ENCODE assay signal across 8 mouse cellular contexts in genomic region chr9:32519101-32520051, GRCm38 (mm10). TPM values are rescaled to one million over a fixed set of nuclear protein-coding genes. Genes with fewer than 3 reads are reported as not detected.
A peak's percentile ranks its signal among the peaks of the same experiment; 100 is the strongest.
DNase-seq lines count a peak whose midpoint lies in the region; ATAC-seq lines count a peak whose summit lies in the region.

No protein-coding gene starts in this region.

- H3K4me2 ChIP-seq in limb, embryonic 13.5 days (replicated peaks), result peak overlapping the region; percentile 36

- WGBS in limb, embryonic 13.5 days, result 51% methylated on average over 22 of the region's 22 CpGs

- H3K27me3 ChIP-seq in limb, embryonic 13.5 days, result no peaks in the 10 kb centered on the region

- peak overlapping the region; percentile 36; the same call in 1 of the 2 replicates for H3K9ac ChIP-seq in limb, embryonic 13.5 days

- no peaks in the 10 kb centered on the region for H3K36me3 ChIP-seq in limb, embryonic 13.5 days

- ATAC-seq in limb, embryonic 13.5 days (ENCODE audit: low FRiP score, low read depth), result peak; percentile 26; the same call in 1 of the 2 replicates

- H3K4me3 ChIP-seq in limb, embryonic 13.5 days, result no peak overlapping the region

- H3K27ac ChIP-seq in limb, embryonic 13.5 days, result peak overlapping the region; percentile 74

- peaks cover 66% of the 10 kb centered on the region for H3K4me1 ChIP-seq in limb, embryonic 13.5 days

- DNase-seq in embryo, embryonic 11 days, result peak; percentile 38
- no peak for DNase-seq in embryo, embryonic 9.5 days (ENCODE audit: extremely low spot score)
- DNase-seq in thymus, postnatal 14 days, result peak; percentile 20
- no peak for DNase-seq in thymus, postnatal 36 days
- no peak for DNase-seq in urinary bladder, adult 18-20 months (ENCODE audit: low spot score in 2 of 2)
- no peak for DNase-seq in left cerebral cortex, adult 9 months (ENCODE audit: low spot score in 2 of 2)
- no peak for DNase-seq in adrenal gland, postnatal 10 days

- no peaks in the 10 kb centered on the region for H3K9me3 ChIP-seq in limb, embryonic 13.5 days

RNA-seq across cellular contexts. Expression of gene Fli1, which starts 23.3 kb away (rescaled TPM):
- polyA plus RNA-seq in limb, embryonic 13.5 days (2015; fragmentation: Nextera tagmentation; extraction: Ambion mirVana), result 34.3 and 37.9 TPM in 2 replicates
- 10 to 100 TPM; 37.9 to 41.2 TPM for total RNA-seq in adrenal gland, postnatal 10 days (2021)

Comparison
In these comparisons a context has a peak if more than half of its experiments do, and no peak if none do; other contexts are left out.
1. DNase-seq: peak in embryo, embryonic 11 days (single experiment) and thymus, postnatal 14 days (single experiment); none in embryo, embryonic 9.5 days (single experiment), thymus, postnatal 36 days (0 of 2), urinary bladder, adult 18-20 months (0 of 2), left cerebral cortex, adult 9 months (0 of 2) and adrenal gland, postnatal 10 days (single experiment).